Mouse (Mus musculus): ENCODE data around the gene Psen1.

Gene Psen1

DNA sequence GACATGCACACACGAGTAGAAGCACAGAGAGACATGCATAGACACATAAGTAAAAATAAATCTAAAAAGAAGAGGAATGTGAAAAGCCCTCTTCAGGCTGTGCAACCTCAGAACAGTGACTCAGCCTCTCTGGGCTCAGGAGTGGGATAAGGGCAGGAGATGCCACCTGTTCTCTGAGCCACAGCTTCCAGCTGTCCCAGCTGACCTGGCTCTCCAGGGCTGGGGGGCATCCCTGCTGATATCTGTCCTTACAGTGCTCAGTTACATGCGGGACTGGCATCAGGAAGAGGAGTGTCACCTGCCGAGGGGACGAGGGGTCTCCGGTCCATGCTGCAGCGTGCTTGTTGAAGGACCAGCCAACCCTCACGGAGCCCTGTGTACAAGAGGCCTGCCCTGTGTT lies 88.8 kb downstream of the Psen1 start:
- no peak for DNase-seq (ENCODE audit: low read depth, low spot score)

DNA sequence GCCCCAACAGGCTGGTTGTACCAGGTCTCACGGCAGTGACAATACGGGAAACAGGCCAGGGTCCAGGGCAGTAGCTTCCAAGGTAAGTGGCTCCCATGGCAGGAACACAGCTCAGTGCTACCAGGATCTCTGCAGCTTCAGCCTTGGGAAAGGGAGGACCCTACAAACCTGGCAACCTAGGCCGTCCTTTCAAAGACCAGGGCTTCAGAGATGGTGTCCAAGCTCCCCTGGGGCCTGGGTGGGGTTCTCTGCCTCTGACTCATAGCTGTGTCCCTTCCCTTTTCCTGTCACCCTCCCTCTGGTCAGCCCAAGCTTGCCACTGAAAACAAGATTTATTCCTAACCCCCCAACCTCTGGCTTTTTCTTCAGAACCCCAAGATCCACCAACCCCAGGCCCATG lies 92.2 kb downstream of the Psen1 start:
- no peak for DNase-seq (ENCODE audit: low read depth, low spot score)

DNA sequence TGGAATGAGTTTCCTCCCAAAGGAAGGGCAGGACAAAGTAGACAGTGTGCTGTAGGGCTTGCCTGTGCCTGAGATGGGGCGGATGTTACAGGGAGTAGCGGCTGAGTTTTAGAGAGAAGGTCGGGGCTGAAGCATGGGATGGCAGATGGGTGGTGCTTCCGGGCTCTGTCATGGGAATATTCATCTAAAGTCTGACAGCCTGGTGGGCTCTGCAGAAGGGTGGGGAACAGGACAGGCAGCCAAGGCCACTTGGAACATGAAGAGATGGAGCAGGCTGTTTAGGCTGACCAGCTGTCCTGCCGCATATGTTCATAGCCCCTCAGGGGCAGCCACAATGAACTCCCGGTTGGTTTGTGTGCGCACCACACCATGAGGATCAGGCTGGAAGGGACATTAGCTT lies 93.3 kb downstream of the Psen1 start:
- DNase-seq (ENCODE audit: low read depth, low spot score): no peak

DNA sequence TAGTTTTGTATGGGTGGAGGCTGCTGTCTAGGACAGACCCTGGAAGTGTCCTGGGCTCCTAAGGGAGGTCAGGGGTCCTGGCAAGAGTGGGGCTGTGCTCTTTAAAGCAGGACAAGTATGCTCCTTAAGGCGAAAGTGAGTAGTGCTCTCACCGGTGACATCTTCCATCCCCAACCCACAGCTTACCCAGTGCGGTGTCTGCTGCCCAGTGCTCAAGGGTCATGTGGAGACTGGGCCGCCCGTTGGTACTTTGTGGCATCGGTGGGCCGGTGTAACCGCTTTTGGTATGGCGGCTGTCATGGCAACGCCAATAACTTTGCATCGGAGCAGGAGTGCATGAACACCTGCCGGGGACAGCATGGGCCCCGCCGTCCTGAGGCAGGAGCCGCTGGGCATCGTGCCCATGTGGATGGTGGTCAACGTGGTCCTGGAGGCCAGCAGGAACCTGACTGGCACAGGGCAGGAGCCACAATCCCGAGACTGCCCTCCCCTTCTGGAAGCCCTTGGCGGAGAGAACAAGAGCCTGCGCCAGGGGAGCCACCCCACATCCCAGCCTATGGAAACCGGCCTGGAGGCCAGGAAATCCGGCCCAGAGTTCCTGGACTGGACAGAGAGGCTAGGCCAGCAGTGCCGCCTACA lies 93.8 kb downstream of the Psen1 start:
- no peak for DNase-seq (ENCODE audit: low read depth, low spot score)

DNA sequence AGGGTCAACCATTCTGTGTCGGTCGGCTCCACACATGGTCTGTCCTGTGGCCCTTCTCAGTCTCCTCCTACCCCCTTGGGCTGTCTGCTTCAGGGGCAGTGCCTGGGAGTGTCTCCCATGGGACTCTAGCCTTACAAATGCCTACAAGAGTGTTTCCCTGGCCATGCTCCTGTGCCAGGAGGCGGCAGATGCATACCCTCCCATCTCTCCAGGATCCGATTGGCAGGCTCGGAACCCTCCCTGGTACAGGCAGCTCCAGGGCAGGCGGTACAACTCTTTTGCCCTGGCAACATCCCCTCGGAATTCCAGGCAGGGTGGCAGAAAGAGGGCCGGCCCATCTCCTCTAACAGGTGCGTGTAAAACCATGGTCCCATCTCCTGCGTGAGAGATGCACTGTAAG lies 94.7 kb downstream of the Psen1 start:
- no peak for DNase-seq (ENCODE audit: low read depth, low spot score)
